Mouse (Mus musculus) embryo, embryonic 10 days (tissue): Measurements from ENCODE around the gene Ptprd.
A peak's percentile ranks its signal among the peaks of the same experiment; 100 is the strongest.

Experiments used
- DNase-seq: peaks from one replicate; pipeline ENCODE4 v3.0.0-alpha.2; 2015; ENCODE audit warnings: low spot score

The Ptprd gene

GRCm38 (mm10) chr4:76319874-76320273 lies 1891.9 kb downstream of the Ptprd start:
- no peak for DNase-seq

- no peak for DNase-seq
Measured at GRCm38 (mm10) chr4:76315977-76316376, 1895.8 kb downstream of the Ptprd start.

GRCm38 (mm10) chr4:76313749-76314148 lies 1898.0 kb downstream of the Ptprd start:
- DNase-seq: no peak

GRCm38 (mm10) chr4:76312593-76312992 lies 1899.2 kb downstream of the Ptprd start:
- no peak for DNase-seq

- no peak for DNase-seq
Measured at GRCm38 (mm10) chr4:76305987-76306386, 1905.8 kb downstream of the Ptprd start.

GRCm38 (mm10) chr4:76297375-76297774 lies 1914.4 kb downstream of the Ptprd start:
- no peak for DNase-seq

- DNase-seq: no peak
Measured at GRCm38 (mm10) chr4:76292733-76293357, 1918.9 kb downstream of the Ptprd start.

- DNase-seq: no peak
Measured at GRCm38 (mm10) chr4:76290484-76290818, 1921.3 kb downstream of the Ptprd start.

GRCm38 (mm10) chr4:76289612-76290483 lies 1921.9 kb downstream of the Ptprd start:
- DNase-seq: peak; percentile 47

- no peak for DNase-seq
Measured at GRCm38 (mm10) chr4:76286016-76286415, 1925.7 kb downstream of the Ptprd start.

GRCm38 (mm10) chr4:76282886-76283285 lies 1928.9 kb downstream of the Ptprd start:
- DNase-seq: peak; percentile 16

- DNase-seq: no peak
Measured at GRCm38 (mm10) chr4:76262727-76263126, 1949.0 kb downstream of the Ptprd start.

GRCm38 (mm10) chr4:76260686-76261085 lies 1951.1 kb downstream of the Ptprd start:
- no peak for DNase-seq

GRCm38 (mm10) chr4:76260286-76260685 lies 1951.5 kb downstream of the Ptprd start:
- DNase-seq: no peak

- peak; percentile 13 for DNase-seq
Measured at GRCm38 (mm10) chr4:76259636-76260035, 1952.1 kb downstream of the Ptprd start.

GRCm38 (mm10) chr4:76244371-76244770 lies 1967.4 kb downstream of the Ptprd start:
- DNase-seq: no peak

GRCm38 (mm10) chr4:76241542-76241941 lies 1970.2 kb downstream of the Ptprd start:
- no peak for DNase-seq

GRCm38 (mm10) chr4:76241140-76241539 lies 1970.6 kb downstream of the Ptprd start:
- DNase-seq: no peak

GRCm38 (mm10) chr4:76239063-76239462 lies 1972.7 kb downstream of the Ptprd start:
- DNase-seq: no peak

- DNase-seq: no peak
Measured at GRCm38 (mm10) chr4:76238577-76238976, 1973.2 kb downstream of the Ptprd start.

GRCm38 (mm10) chr4:76237827-76238226 lies 1973.9 kb downstream of the Ptprd start:
- no peak for DNase-seq

- DNase-seq: peak; percentile 16
Measured at GRCm38 (mm10) chr4:76223720-76224119, 1988.0 kb downstream of the Ptprd start.

GRCm38 (mm10) chr4:76222520-76222919 lies 1989.2 kb downstream of the Ptprd start:
- DNase-seq: no peak

GRCm38 (mm10) chr4:76218065-76218464 lies 1993.7 kb downstream of the Ptprd start:
- no peak for DNase-seq
